Mouse (Mus musculus): Measurements from ENCODE around the gene Trim65. TPM values are rescaled to one million over a fixed set of nuclear protein-coding genes. Genes with fewer than 3 reads are reported as not detected.

Trim65 gene
- total and polyA plus RNA-seq, 2 experiments from 2014 or later, result 2.7 to 5.9 TPM

DNA sequence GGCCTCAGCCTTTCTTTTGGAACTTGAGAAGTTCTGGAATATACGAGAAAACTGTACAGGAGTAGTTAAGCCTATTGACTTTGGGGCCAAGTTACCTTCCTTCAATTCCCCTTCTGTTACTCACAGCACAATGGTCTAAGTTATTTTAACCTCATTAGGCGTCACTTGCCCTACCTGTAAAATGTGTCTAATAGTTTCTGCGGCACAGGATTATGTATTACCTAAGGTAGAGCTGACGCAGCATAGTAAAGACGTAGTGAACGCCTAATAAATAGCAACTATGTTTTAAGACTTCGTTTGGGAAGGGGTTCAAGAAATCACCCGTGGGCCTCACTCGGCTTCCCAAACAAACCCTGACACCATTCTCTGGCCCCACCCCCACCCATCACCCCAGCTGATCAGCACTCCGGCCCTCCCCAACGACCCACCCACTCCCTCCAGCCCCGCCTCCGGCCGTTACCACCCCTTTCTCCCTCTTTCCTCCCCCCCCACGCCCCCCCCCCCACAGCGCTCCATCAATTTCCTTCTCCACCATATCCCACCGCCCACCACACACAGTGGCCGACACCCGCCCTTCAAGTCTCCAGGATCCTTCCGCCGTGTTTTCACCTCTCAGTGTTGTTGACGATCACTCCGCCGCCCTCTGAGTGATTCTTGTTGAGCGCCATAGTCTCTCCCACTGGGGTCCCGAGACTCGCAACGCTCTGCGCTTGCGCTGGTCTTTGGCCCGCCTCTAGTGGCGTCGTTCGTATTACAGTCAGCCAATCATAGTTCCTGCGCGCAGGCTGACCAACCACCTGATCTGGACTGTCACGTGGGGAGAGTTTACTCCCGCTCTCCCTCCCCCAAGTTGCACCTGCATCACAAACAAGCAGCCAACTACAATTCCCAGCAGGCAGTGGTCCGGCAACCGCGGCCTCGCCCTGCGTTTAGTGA lies 44.4 kb downstream of the Trim65 start, which contains the start of gene Wbp2:
TSS of gene Wbp2 (minus strand) at position 738 of the 936 bp plus-strand sequence.
- peaks cover 15% of the 10 kb centered on the region; the same call in 1 of the 2 replicates for H3K4me1 ChIP-seq (ENCODE audit: control insufficient read depth, insufficient read depth)
- 4% methylated on average over 39 of the region's 43 CpGs for WGBS
- no peaks in the 10 kb centered on the region for H3K27me3 ChIP-seq (ENCODE audit: control insufficient read depth, insufficient read depth, low read length)
- H3K4me2 ChIP-seq (ENCODE audit: low read depth, low read length), result peak within 1 kb of the TSS; percentile 68
- H3K9ac ChIP-seq (replicated peaks; ENCODE audit: low read depth, low read length), result peak within 1 kb of the TSS; percentile 37
- H3K27ac ChIP-seq (ENCODE audit: low read depth), result peak within 1 kb of the TSS; percentile 88
- DNase-seq (ENCODE audit: low spot score), result peak; percentile 100
- H3K36me3 ChIP-seq (replicated peaks; ENCODE audit: control insufficient read depth, insufficient read depth, low read length), result peaks cover 25% of the 10 kb centered on the region
- peak; percentile 94 for ATAC-seq (ENCODE audit: insufficient read depth, low read depth)
- H3K9me3 ChIP-seq (replicated peaks; ENCODE audit: control insufficient read depth, low read length), result no peaks in the 10 kb centered on the region
- peak; percentile 25 for TF ChIP-seq CTCF (IDR thresholded peaks at IDR 0.05; ENCODE audit: low read depth)
- TF ChIP-seq EP300 (IDR thresholded peaks at IDR 0.05; ENCODE audit: low read depth), result peak; percentile 81
- peak within 1 kb of the TSS; percentile 59 for H3K4me3 ChIP-seq (ENCODE audit: low read depth, low read length)

GRCm38 (mm10) chr11:116084166-116084565 lies 46.8 kb downstream of the Trim65 start:
- 83% methylated on average over 6 of the region's 6 CpGs for WGBS
- DNase-seq (ENCODE audit: low spot score) (no peak), ATAC-seq (ENCODE audit: insufficient read depth, low read depth) (no peak)
- H3K4me2 ChIP-seq (ENCODE audit: low read depth, low read length), result no peak overlapping the region
- H3K4me3 ChIP-seq (ENCODE audit: low read depth, low read length), result no peak overlapping the region
- H3K27ac ChIP-seq (ENCODE audit: low read depth), result no peak overlapping the region
- no peaks in the 10 kb centered on the region for H3K9me3 ChIP-seq (replicated peaks; ENCODE audit: control insufficient read depth, low read length)
- H3K36me3 ChIP-seq (replicated peaks; ENCODE audit: control insufficient read depth, insufficient read depth, low read length), result peaks cover 48% of the 10 kb centered on the region
- TF ChIP-seq EP300 (IDR thresholded peaks at IDR 0.05; ENCODE audit: low read depth) (no peak), CTCF (IDR thresholded peaks at IDR 0.05; ENCODE audit: low read depth) (no peak)
- H3K27me3 ChIP-seq (ENCODE audit: control insufficient read depth, insufficient read depth, low read length), result no peaks in the 10 kb centered on the region
- peaks cover 15% of the 10 kb centered on the region; the same call in 1 of the 2 replicates for H3K4me1 ChIP-seq (ENCODE audit: control insufficient read depth, insufficient read depth)
- no peak overlapping the region for H3K9ac ChIP-seq (replicated peaks; ENCODE audit: low read depth, low read length)

GRCm38 (mm10) chr11:116083096-116083672 lies 47.7 kb downstream of the Trim65 start:
- no peak for TF ChIP-seq CTCF (IDR thresholded peaks at IDR 0.05; ENCODE audit: low read depth)
- TF ChIP-seq EP300 (IDR thresholded peaks at IDR 0.05; ENCODE audit: low read depth), result no peak
- no peak for DNase-seq (ENCODE audit: low spot score)
- WGBS, result 83% methylated on average over 14 of the region's 14 CpGs
- no peak for ATAC-seq (ENCODE audit: insufficient read depth, low read depth)
- Histone ChIP-seq H3K36me3 (replicated peaks; ENCODE audit: control insufficient read depth, insufficient read depth, low read length) (peaks cover 54% of the 10 kb centered on the region), H3K9ac (replicated peaks; ENCODE audit: low read depth, low read length) (no peak overlapping the region), H3K27me3 (ENCODE audit: control insufficient read depth, insufficient read depth, low read length) (no peaks in the 10 kb centered on the region), H3K27ac (ENCODE audit: low read depth) (no peak overlapping the region), H3K4me3 (ENCODE audit: low read depth, low read length) (no peak overlapping the region), H3K9me3 (replicated peaks; ENCODE audit: control insufficient read depth, low read length) (no peaks in the 10 kb centered on the region), H3K4me1 (ENCODE audit: control insufficient read depth, insufficient read depth) (peaks cover 15% of the 10 kb centered on the region; the same call in 1 of the 2 replicates), H3K4me2 (ENCODE audit: low read depth, low read length) (no peak overlapping the region)

GRCm38 (mm10) chr11:116081081-116081480 lies 49.8 kb downstream of the Trim65 start:
- Histone ChIP-seq H3K4me3 (ENCODE audit: low read depth, low read length) (no peak overlapping the region), H3K27me3 (ENCODE audit: control insufficient read depth, insufficient read depth, low read length) (no peaks in the 10 kb centered on the region), H3K9ac (replicated peaks; ENCODE audit: low read depth, low read length) (no peak overlapping the region), H3K4me1 (ENCODE audit: control insufficient read depth, insufficient read depth) (peaks cover 7% of the 10 kb centered on the region; the same call in 1 of the 2 replicates), H3K4me2 (ENCODE audit: low read depth, low read length) (no peak overlapping the region), H3K36me3 (replicated peaks; ENCODE audit: control insufficient read depth, insufficient read depth, low read length) (peaks cover 54% of the 10 kb centered on the region), H3K27ac (ENCODE audit: low read depth) (no peak overlapping the region), H3K9me3 (replicated peaks; ENCODE audit: control insufficient read depth, low read length) (no peaks in the 10 kb centered on the region)
- no peak for TF ChIP-seq EP300 (IDR thresholded peaks at IDR 0.05; ENCODE audit: low read depth)
- peak; percentile 45; the same call in 1 of the 2 replicates for TF ChIP-seq CTCF (IDR thresholded peaks at IDR 0.05; ENCODE audit: low read depth)
- DNase-seq (ENCODE audit: low spot score) (no peak), ATAC-seq (ENCODE audit: insufficient read depth, low read depth) (no peak)
- 79% methylated on average over 6 of the region's 6 CpGs for WGBS

DNA sequence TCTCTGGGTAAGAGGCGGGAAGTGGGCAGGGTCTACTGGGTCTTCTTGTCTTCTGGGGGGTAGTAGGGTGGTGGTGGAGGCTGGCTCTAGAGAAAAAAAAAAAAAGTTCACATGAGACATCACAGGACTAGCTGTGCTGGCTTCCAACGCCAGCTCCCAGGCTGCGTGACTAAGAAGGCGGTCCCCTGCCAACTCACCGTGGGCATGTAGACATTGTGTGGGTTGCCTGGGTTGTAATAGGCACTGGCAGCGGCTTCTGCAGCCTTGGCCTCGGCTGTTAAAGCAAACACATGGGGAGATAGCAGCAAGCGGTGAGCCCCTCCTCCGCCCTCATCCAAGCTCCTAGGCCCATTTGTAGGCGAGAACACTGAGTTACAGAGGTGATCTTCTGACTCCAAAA lies 51.4 kb downstream of the Trim65 start:
- H3K4me1 ChIP-seq (ENCODE audit: control insufficient read depth, insufficient read depth), result no peaks in the 10 kb centered on the region
- H3K36me3 ChIP-seq (replicated peaks; ENCODE audit: control insufficient read depth, insufficient read depth, low read length), result peaks cover 54% of the 10 kb centered on the region
- no peak for TF ChIP-seq EP300 (IDR thresholded peaks at IDR 0.05; ENCODE audit: low read depth)
- no peak for TF ChIP-seq CTCF (IDR thresholded peaks at IDR 0.05; ENCODE audit: low read depth)
- no peak overlapping the region for H3K9ac ChIP-seq (replicated peaks; ENCODE audit: low read depth, low read length)
- no peak for DNase-seq (ENCODE audit: low spot score)
- no peak overlapping the region for H3K4me2 ChIP-seq (ENCODE audit: low read depth, low read length)
- H3K9me3 ChIP-seq (replicated peaks; ENCODE audit: control insufficient read depth, low read length), result no peaks in the 10 kb centered on the region
- no peak for ATAC-seq (ENCODE audit: insufficient read depth, low read depth)
- 69% methylated on average over 10 of the region's 10 CpGs for WGBS
- H3K4me3 ChIP-seq (ENCODE audit: low read depth, low read length), result no peak overlapping the region
- H3K27me3 ChIP-seq (ENCODE audit: control insufficient read depth, insufficient read depth, low read length), result no peaks in the 10 kb centered on the region
- no peak overlapping the region for H3K27ac ChIP-seq (ENCODE audit: low read depth)

Data from heart, postnatal 0 days (tissue).